Mouse (Mus musculus) thymus, adult 2 months (tissue): Measurements from ENCODE around the gene Gps1. TPM values are rescaled to one million over a fixed set of nuclear protein-coding genes. Genes with fewer than 3 reads are reported as not detected.

ENCODE experiments used
- DNase-seq: peaks from one replicate; pipeline ENCODE4 v3.0.0; 2021
- H3K27ac ChIP-seq: fragments of 200-500 bp; 2 replicates; pipeline ENCODE4 v1.5.1; 2012; ENCODE audit warnings: low read length, control low read depth; ENCODE audit not compliant: control insufficient read depth, insufficient read depth
- H3K27me3 ChIP-seq: fragments of 200-500 bp; 2 replicates; pipeline ENCODE4 v1.6.1; 2012; ENCODE audit warnings: mild to moderate bottlenecking, low read length, moderate library complexity, mixed read lengths; ENCODE audit not compliant: control insufficient read depth, insufficient read depth
- H3K36me3 ChIP-seq: fragments of 200-500 bp; 2 replicates; pipeline ENCODE4 v1.6.1; 2012; ENCODE audit warnings: mild to moderate bottlenecking, low read length, moderate library complexity; ENCODE audit not compliant: control insufficient read depth, insufficient read depth
- H3K4me1 ChIP-seq: fragments of 200-500 bp; replicated peaks from 2 replicates; pipeline ENCODE4 v1.6.1; 2012; ENCODE audit warnings: low read length; ENCODE audit not compliant: control insufficient read depth, insufficient read depth
- H3K4me3 ChIP-seq: fragments of 200-500 bp; 2 replicates; pipeline ENCODE4 v1.5.1; 2012; ENCODE audit warnings: mild to moderate bottlenecking, low read length, control low read depth, moderate library complexity; ENCODE audit not compliant: control insufficient read depth, insufficient read depth
- CTCF ChIP-seq: fragments of 200-500 bp; IDR thresholded peaks from 2 replicates; pipeline ENCODE4 v1.5.1; 2012; ENCODE audit warnings: mild to moderate bottlenecking, control low read depth, low read length, moderate library complexity, borderline replicate concordance; ENCODE audit not compliant: control insufficient read depth, poor library complexity, insufficient read depth; ENCODE audit errors: extremely low read depth
- POLR2A ChIP-seq: fragments of 200-500 bp; IDR thresholded peaks from 2 replicates; pipeline ENCODE4 v1.6.1; 2012; ENCODE audit warnings: mild to moderate bottlenecking, low read length, control low read depth, moderate library complexity; ENCODE audit not compliant: control insufficient read depth, poor library complexity, insufficient read depth; ENCODE audit errors: extremely low read depth
- WGBS: fragments of 180-500 bp; shearing (Covaris S2); methylation state at CpG from one replicate; pipeline ENCODE4 v1.1.7; 2018; 5-methylcytosine and 5-hydroxymethylcytosine counted together
- polyA plus RNA-seq: library from polyadenylated mRNA; depleted of rRNA; stranded (reverse); fragments of >200 nt; gene quantifications from 2 replicates; pipeline ENCODE4 v1.2.3, GENCODE M21; 2012

The Gps1 gene
- polyA plus RNA-seq, 1 experiment = 193 TPM

DNA sequence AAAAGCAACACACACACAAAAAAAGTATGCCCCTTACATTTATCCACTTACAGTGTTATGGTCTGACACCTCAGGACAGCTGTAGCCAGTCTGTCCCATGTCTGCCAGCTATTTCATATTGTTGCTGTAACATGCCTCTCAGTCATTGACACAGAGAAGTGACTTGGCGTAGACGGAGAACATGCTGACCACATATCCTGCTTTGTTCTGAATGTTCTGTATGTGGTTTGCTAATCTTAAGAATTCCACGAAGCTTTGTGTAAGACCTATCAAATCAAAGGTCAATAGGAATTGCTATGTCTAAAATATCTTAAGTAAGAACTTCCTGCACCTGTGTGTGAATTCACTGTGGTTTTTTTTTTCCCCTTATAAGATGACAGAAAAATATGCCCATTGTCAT, 14.2 kb downstream of the Gps1 start:
- Histone ChIP-seq H3K36me3 (no peaks in the 10 kb centered on the region), H3K4me1 (peaks cover 9% of the 10 kb centered on the region), H3K4me3 (no peak overlapping the region), H3K27me3 (no peaks in the 10 kb centered on the region), H3K27ac (no peak overlapping the region)
- TF ChIP-seq POLR2A (no peak), CTCF (no peak)
- WGBS = 33% methylated on average over 3 of the region's 3 CpGs
- no peak for DNase-seq

DNA sequence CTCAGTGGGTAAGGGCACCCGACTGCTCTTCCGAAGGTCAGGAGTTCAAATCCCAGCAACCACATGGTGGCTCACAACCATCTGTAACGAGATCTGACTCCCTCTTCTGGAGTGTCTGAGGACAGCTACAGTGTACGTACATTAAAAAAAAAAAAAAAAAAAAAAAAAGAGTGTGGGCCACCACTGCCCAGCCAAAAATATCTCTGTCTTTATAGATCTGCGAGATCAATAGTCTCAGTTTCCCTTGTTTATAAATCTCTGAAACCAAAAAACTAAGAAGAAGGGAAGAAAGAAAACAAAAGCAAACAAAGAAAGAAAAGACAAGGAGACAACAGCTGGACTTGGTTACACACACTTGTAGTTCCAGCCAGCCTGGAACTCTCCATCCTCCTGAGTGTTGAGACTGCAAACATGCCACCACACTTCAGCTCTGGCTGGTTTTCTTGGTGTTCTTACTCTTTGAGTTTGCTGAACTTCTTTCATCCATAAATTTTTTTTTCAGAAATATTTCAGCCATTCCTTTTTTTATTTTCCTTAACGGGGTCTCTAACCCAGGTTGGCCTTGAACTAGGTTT, 15.3 kb downstream of the Gps1 start:
- H3K4me1 ChIP-seq = peaks cover 9% of the 10 kb centered on the region
- no peak for DNase-seq
- WGBS = 73% methylated on average over 6 of the region's 6 CpGs
- no peaks in the 10 kb centered on the region for H3K27me3 ChIP-seq
- H3K27ac ChIP-seq = no peak overlapping the region
- H3K4me3 ChIP-seq = no peak overlapping the region
- TF ChIP-seq CTCF = no peak
- TF ChIP-seq POLR2A = no peak
- no peaks in the 10 kb centered on the region for H3K36me3 ChIP-seq

DNA sequence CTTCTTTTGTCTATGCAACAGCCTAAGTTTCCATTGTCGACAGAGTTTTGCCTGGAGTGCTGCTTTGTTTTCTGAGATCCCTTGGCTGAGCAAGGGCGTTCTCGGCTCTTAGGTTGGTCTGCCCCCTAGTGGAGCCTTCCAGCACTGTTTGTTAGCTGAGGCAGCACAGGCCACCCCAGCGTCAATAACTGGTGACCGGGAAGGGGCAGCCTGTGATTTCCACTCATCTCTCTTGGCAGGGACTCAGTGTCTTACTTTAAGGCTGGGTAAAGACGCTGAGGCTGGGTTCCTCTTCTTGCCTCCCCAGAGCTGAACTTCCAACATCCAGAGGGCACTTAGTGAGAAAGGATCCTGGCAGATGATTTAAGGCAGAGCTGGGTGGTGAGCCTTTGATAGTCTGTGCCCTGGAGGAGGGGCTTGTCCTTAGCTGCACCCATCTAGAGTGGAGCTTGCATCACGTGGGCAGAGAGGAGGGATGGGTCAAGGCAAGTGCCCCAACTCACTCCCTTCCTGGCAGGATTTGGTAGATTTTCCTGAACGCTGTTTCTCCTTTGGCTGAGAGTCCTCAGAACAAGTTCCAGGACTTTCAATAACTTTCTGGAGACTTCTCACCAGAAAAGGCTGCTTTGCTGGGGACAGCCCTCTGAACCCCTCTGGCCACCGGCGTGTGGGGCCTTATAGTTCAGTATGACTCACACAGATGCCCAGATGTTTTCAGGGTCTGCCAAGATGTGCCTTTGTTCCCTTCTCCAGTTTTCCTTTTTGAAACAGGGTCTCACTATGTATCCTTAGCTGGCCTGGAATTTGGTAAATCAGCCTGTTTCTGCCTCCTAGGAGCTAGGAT, 16.2 kb downstream of the Gps1 start:
- WGBS = 27% methylated on average over 10 of the region's 10 CpGs
- H3K4me1 ChIP-seq = peaks cover 7% of the 10 kb centered on the region
- H3K4me3 ChIP-seq = no peak overlapping the region
- H3K36me3 ChIP-seq = no peaks in the 10 kb centered on the region
- no peaks in the 10 kb centered on the region for H3K27me3 ChIP-seq
- no peak overlapping the region for H3K27ac ChIP-seq
- peak; percentile 82 for DNase-seq
- TF ChIP-seq CTCF = peak; percentile 89
- TF ChIP-seq POLR2A = no peak

DNA sequence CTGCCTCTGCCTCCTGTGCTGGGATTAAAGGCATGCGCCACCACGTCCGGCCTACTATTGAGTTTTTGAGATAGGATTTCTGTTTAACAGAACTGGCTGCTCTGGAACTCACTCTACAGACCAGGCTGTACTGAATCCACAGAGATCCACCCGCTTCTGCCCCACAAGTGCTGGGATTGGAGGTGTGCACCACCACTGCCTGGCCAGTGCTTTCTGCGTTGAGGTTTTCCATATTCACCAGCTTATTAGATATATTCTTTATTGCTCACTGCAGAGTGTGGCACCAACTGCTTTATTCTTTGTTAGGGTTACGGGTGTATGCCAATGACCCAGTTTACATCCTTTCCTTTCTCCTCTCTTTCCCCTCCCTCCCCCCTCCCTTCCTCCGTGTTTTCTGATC, 20.2 kb downstream of the Gps1 start:
- no peak for TF ChIP-seq POLR2A
- TF ChIP-seq CTCF = no peak

DNA sequence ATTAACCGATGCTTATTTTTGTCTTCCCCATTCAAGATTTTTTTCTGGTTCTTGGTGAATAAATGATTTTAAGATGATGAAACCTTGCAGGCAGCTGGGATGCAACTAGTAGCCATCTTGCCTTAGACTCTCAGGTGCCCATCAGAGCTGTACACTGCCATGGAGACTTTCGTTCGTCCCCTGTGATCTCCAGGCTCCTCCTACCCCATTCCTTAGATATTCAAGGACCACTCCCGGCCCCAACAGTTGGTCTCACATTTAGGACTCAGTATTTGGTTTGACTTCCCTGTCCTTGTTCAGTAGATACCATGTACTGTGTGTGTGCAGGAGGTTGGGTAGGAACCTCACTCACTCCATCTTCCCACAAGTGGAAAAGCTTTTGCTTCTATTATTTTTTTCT, 20.7 kb downstream of the Gps1 start:
- 87% methylated on average over 4 of the region's 4 CpGs for WGBS
- H3K4me1 ChIP-seq = no peaks in the 10 kb centered on the region
- DNase-seq = no peak
- H3K27me3 ChIP-seq = no peaks in the 10 kb centered on the region
- no peak overlapping the region for H3K27ac ChIP-seq
- H3K4me3 ChIP-seq = no peak overlapping the region
- H3K36me3 ChIP-seq = peaks cover 31% of the 10 kb centered on the region
- TF ChIP-seq CTCF = no peak
- TF ChIP-seq POLR2A = no peak

More for the DNA sequence above, 20.2 kb downstream of the Gps1 start:
- no peak overlapping the region for H3K27ac ChIP-seq
- no peak overlapping the region for H3K4me3 ChIP-seq
- no peaks in the 10 kb centered on the region for H3K4me1 ChIP-seq
- H3K27me3 ChIP-seq = no peaks in the 10 kb centered on the region
- no peak for DNase-seq
- 88% methylated on average over 7 of the region's 7 CpGs for WGBS
- H3K36me3 ChIP-seq = peaks cover 26% of the 10 kb centered on the region

DNA sequence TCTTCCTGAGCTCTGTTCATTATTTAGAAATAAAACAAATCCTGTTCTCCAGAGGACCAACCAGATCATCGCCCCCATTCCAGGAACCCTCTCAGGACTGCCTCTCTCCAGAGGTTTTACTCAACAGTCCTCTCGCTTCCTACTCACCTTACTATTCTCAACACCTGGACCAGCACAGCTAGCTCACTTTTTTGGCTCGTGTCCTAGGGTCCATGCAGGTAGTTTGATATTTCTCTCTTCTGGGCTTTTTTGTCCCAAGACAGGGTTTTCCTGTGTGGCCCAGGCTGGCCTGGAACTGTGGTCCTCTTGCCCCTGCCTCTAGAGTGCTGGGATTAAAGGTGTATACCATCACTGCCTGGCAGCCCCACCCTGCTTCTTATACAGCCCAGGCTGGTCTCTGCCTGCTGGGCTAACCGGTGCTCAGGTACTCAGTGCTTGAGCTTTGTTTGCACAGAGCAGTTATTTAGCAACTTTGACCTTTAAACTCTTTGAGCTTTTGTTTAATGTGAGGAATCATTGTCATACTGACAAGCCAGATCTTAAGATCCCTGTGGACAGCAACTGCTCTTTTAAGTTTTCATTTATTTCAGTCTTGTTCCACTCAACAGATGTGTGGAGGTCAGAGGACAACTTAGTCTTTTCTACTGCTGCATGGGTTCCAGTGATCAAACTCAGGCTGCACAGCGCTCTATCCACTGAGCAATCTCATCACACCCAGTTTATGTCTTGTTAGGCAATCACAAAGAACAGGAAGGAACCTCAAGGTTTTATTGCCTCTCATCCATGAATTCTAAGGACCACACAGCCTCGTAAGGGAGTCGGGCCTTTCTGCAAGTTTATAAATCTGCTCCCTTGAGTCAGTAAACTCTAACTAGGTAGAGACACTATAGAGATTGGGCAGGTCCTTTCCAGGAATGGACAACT, 21.6 kb downstream of the Gps1 start:
- DNase-seq = no peak
- WGBS = 95% methylated on average over 7 of the region's 7 CpGs
- TF ChIP-seq POLR2A (no peak), CTCF (no peak)
- H3K4me3 ChIP-seq = no peak overlapping the region
- H3K27ac ChIP-seq = no peak overlapping the region
- H3K4me1 ChIP-seq = no peaks in the 10 kb centered on the region
- no peaks in the 10 kb centered on the region for H3K27me3 ChIP-seq
- H3K36me3 ChIP-seq = peaks cover 39% of the 10 kb centered on the region
